Mouse (Mus musculus): Measurements from ENCODE around the gene Gm13199. TPM values are rescaled to one million over a fixed set of nuclear protein-coding genes. Genes with fewer than 3 reads are reported as not detected.

Gene Gm13199
- polyA plus RNA-seq, 1 experiment from 2014 or later = 1.8 TPM

GRCm38 (mm10) chr2:5851866-5852265, 10.9 kb downstream of the Gm13199 start:
- Histone ChIP-seq H3K4me2 (no peak overlapping the region), H3K27ac (no peak overlapping the region), H3K4me1 (peaks cover 39% of the 10 kb centered on the region), H3K4me3 (no peak overlapping the region), H3K27me3 (replicated peaks) (no peaks in the 10 kb centered on the region), H3K9me3 (replicated peaks) (no peaks in the 10 kb centered on the region), H3K9ac (no peak overlapping the region), H3K36me3 (peaks cover 75% of the 10 kb centered on the region)
- no peak for ATAC-seq
- 70% methylated on average over 5 of the region's 5 CpGs for WGBS (ENCODE audit: insufficient replicate concordance)

GRCm38 (mm10) chr2:5851116-5851515, 11.6 kb downstream of the Gm13199 start:
- H3K27ac ChIP-seq = no peak overlapping the region
- H3K4me2 ChIP-seq = no peak overlapping the region
- H3K4me3 ChIP-seq = no peak overlapping the region
- 85% methylated on average over 9 of the region's 9 CpGs for WGBS (ENCODE audit: insufficient replicate concordance)
- H3K27me3 ChIP-seq (replicated peaks) = no peaks in the 10 kb centered on the region
- peaks cover 69% of the 10 kb centered on the region for H3K36me3 ChIP-seq
- H3K9me3 ChIP-seq (replicated peaks) = no peaks in the 10 kb centered on the region
- H3K9ac ChIP-seq = no peak overlapping the region
- ATAC-seq = no peak
- peaks cover 46% of the 10 kb centered on the region for H3K4me1 ChIP-seq

GRCm38 (mm10) chr2:5845826-5846225, 16.9 kb downstream of the Gm13199 start:
- no peak for ATAC-seq
- Histone ChIP-seq H3K9ac (peak overlapping the region; percentile 86), H3K4me1 (peaks cover 41% of the 10 kb centered on the region), H3K27ac (no peak overlapping the region; the same call in 1 of the 2 replicates), H3K4me2 (peak overlapping the region; percentile 73), H3K9me3 (replicated peaks) (no peaks in the 10 kb centered on the region), H3K36me3 (peaks cover 47% of the 10 kb centered on the region), H3K4me3 (peak overlapping the region; percentile 84), H3K27me3 (replicated peaks) (no peaks in the 10 kb centered on the region)
- WGBS (ENCODE audit: insufficient replicate concordance) = 19% methylated on average over 4 of the region's 4 CpGs

GRCm38 (mm10) chr2:5844873-5845631, 17.7 kb downstream of the Gm13199 start, which contains the start of the genes Nudt5 and Cdc123:
TSS of gene Nudt5 (plus strand) at chr2:5845019.
TSS of gene Cdc123 (minus strand) at chr2:5845164.
- under 1% methylated on average over 53 of the region's 53 CpGs for WGBS (ENCODE audit: insufficient replicate concordance)
- peak within 1 kb of the TSS; percentile 86 for H3K9ac ChIP-seq
- ATAC-seq = peak; percentile 94

GRCm38 (mm10) chr2:5844181-5844872, 18.4 kb downstream of the Gm13199 start:
- Histone ChIP-seq H3K36me3 (peaks cover 47% of the 10 kb centered on the region), H3K9ac (peak overlapping the region; percentile 86), H3K4me2 (peak overlapping the region; percentile 73), H3K27ac (peak overlapping the region; percentile 84), H3K4me3 (peak overlapping the region; percentile 84), H3K27me3 (replicated peaks) (no peaks in the 10 kb centered on the region), H3K4me1 (peaks cover 32% of the 10 kb centered on the region), H3K9me3 (replicated peaks) (0 out of 2 replicates have a peak, but pooled peaks cover 5% of the 10 kb centered on the region)
- peak; percentile 60 for ATAC-seq
- WGBS (ENCODE audit: insufficient replicate concordance) = 2% methylated on average over 23 of the region's 23 CpGs

More at GRCm38 (mm10) chr2:5844873-5845631, 17.7 kb downstream of the Gm13199 start, which contains the start of the genes Nudt5 and Cdc123:
- Histone ChIP-seq H3K36me3 (peaks cover 47% of the 10 kb centered on the region), H3K27me3 (replicated peaks) (no peaks in the 10 kb centered on the region), H3K9me3 (replicated peaks) (no peaks in the 10 kb centered on the region), H3K27ac (peak within 1 kb of the TSS; percentile 84), H3K4me1 (peaks cover 38% of the 10 kb centered on the region), H3K4me2 (peak within 1 kb of the TSS; percentile 73), H3K4me3 (peak within 1 kb of the TSS; percentile 84)

GRCm38 (mm10) chr2:5840815-5841214, 21.9 kb downstream of the Gm13199 start:
- no peaks in the 10 kb centered on the region for H3K27me3 ChIP-seq (replicated peaks)
- H3K36me3 ChIP-seq = peaks cover 63% of the 10 kb centered on the region
- H3K4me3 ChIP-seq = no peak overlapping the region
- no peak overlapping the region for H3K4me2 ChIP-seq
- ATAC-seq = no peak
- no peak overlapping the region for H3K9ac ChIP-seq
- 90% methylated on average over 11 of the region's 11 CpGs for WGBS (ENCODE audit: insufficient replicate concordance)
- H3K9me3 ChIP-seq (replicated peaks) = 0 out of 2 replicates have a peak, but pooled peaks cover 8% of the 10 kb centered on the region
- H3K27ac ChIP-seq = no peak overlapping the region
- peaks cover 11% of the 10 kb centered on the region for H3K4me1 ChIP-seq

- Histone ChIP-seq H3K27me3 (replicated peaks) (no peaks in the 10 kb centered on the region), H3K9me3 (replicated peaks) (no peaks in the 10 kb centered on the region), H3K36me3 (peaks cover 74% of the 10 kb centered on the region), H3K4me1 (peaks cover 8% of the 10 kb centered on the region), H3K27ac (no peak overlapping the region), H3K4me3 (no peak overlapping the region), H3K4me2 (no peak overlapping the region), H3K9ac (no peak overlapping the region)
- 85% methylated on average over 5 of the region's 5 CpGs for WGBS (ENCODE audit: insufficient replicate concordance)
- 0 out of 2 replicates have a peak, but pooled peaks have one; percentile 57 for ATAC-seq
These were observed 37.3 kb downstream of the Gm13199 start for GRCm38 (mm10) chr2:5825265-5825913.

GRCm38 (mm10) chr2:5824685-5825084, 38.0 kb downstream of the Gm13199 start:
- ATAC-seq = no peak
- 35% methylated on average over 5 of the region's 5 CpGs for WGBS (ENCODE audit: insufficient replicate concordance)
- Histone ChIP-seq H3K9ac (no peak overlapping the region), H3K9me3 (replicated peaks) (no peaks in the 10 kb centered on the region), H3K36me3 (peaks cover 76% of the 10 kb centered on the region), H3K4me1 (peaks cover 8% of the 10 kb centered on the region), H3K27me3 (replicated peaks) (no peaks in the 10 kb centered on the region), H3K27ac (no peak overlapping the region), H3K4me2 (no peak overlapping the region), H3K4me3 (no peak overlapping the region)

GRCm38 (mm10) chr2:5824213-5824612, 38.5 kb downstream of the Gm13199 start:
- H3K4me1 ChIP-seq = peaks cover 8% of the 10 kb centered on the region
- ATAC-seq = no peak
- H3K9me3 ChIP-seq (replicated peaks) = no peaks in the 10 kb centered on the region
- H3K27ac ChIP-seq = no peak overlapping the region
- 24% methylated on average over 1 of the region's 1 CpGs for WGBS (ENCODE audit: insufficient replicate concordance)
- H3K9ac ChIP-seq = no peak overlapping the region
- H3K36me3 ChIP-seq = peaks cover 76% of the 10 kb centered on the region
- H3K27me3 ChIP-seq (replicated peaks) = no peaks in the 10 kb centered on the region
- H3K4me3 ChIP-seq = no peak overlapping the region
- no peak overlapping the region for H3K4me2 ChIP-seq

- no peak overlapping the region for H3K27ac ChIP-seq
- no peak overlapping the region for H3K4me3 ChIP-seq
- no peaks in the 10 kb centered on the region for H3K27me3 ChIP-seq (replicated peaks)
- ATAC-seq = no peak
- H3K9me3 ChIP-seq (replicated peaks) = no peaks in the 10 kb centered on the region
- peaks cover 8% of the 10 kb centered on the region for H3K4me1 ChIP-seq
- 88% methylated on average over 6 of the region's 6 CpGs for WGBS (ENCODE audit: insufficient replicate concordance)
- H3K4me2 ChIP-seq = no peak overlapping the region
- peaks cover 82% of the 10 kb centered on the region for H3K36me3 ChIP-seq
- H3K9ac ChIP-seq = no peak overlapping the region
These were observed 40.3 kb downstream of the Gm13199 start for GRCm38 (mm10) chr2:5822449-5822848.

GRCm38 (mm10) chr2:5821264-5821663, 41.5 kb downstream of the Gm13199 start:
- no peak for ATAC-seq
- no peak overlapping the region for H3K9ac ChIP-seq
- 87% methylated on average over 10 of the region's 10 CpGs for WGBS (ENCODE audit: insufficient replicate concordance)

More at GRCm38 (mm10) chr2:5821264-5821663, 41.5 kb downstream of the Gm13199 start:
- no peaks in the 10 kb centered on the region for H3K27me3 ChIP-seq (replicated peaks)
- no peak overlapping the region for H3K27ac ChIP-seq
- peaks cover 82% of the 10 kb centered on the region for H3K36me3 ChIP-seq
- no peak overlapping the region for H3K4me2 ChIP-seq
- H3K4me3 ChIP-seq = no peak overlapping the region
- H3K9me3 ChIP-seq (replicated peaks) = no peaks in the 10 kb centered on the region
- peaks cover 8% of the 10 kb centered on the region for H3K4me1 ChIP-seq

Measured in liver, embryonic 12.5 days (tissue).